Comparison of ENCODE assay signal across 17 mouse cellular contexts in the genomic region with DNA sequence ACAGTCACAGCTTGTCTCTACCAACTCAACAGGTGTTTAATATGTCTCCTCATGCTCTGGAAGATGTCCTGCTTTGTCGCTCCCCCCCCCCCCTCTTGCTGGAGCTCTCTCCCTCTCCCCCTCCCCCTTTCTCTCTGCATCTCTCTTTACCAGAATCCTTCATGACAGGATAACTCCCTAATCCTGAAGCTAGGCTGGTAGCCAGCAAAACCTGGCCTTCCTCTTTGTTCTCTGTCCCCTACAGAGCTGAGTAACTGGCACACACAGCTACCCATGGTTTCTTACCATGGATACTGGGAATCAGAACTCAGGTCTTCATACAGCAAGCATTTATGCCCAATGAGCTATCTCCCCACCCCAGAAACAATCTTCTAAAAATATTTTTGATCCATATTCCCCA.
"Had no signal": no experiment of that assay in that cellular context is flagged by ENCODE, and none has a peak within 500 bp of the region (broad histone marks: within the 10 kb centered on the region; RNA-seq: fewer than 3 reads in every experiment).

No protein-coding gene starts in this region.

- H3K27me3 ChIP-seq: limb, embryonic 12.5 days; liver, embryonic 13.5 days; lung, embryonic 15.5 days; megakaryocyte, embryonic 14.5 days; midbrain, embryonic 13.5 days; neural tube, embryonic 13.5 days had no signal

- H3K4me3 ChIP-seq: left cerebral cortex, adult 2 months; limb, embryonic 12.5 days; liver, embryonic 13.5 days; lung, embryonic 15.5 days; megakaryocyte, embryonic 14.5 days; midbrain, embryonic 13.5 days; neural tube, embryonic 13.5 days had no signal

- H3K4me2 ChIP-seq: limb, embryonic 12.5 days; liver, embryonic 13.5 days; lung, embryonic 15.5 days; midbrain, embryonic 13.5 days; neural tube, embryonic 13.5 days had no signal

- H3K27ac ChIP-seq: left cerebral cortex, adult 2 months; limb, embryonic 12.5 days; liver, embryonic 13.5 days; lung, embryonic 15.5 days; macrophage; midbrain, embryonic 13.5 days had no signal

- ATAC-seq: liver, postnatal 0 days; midbrain, embryonic 13.5 days had no signal

- DNase-seq: kidney, postnatal 25 days; liver; liver, embryonic 13.5 days; liver, postnatal 0 days; lung, postnatal 14 days; retina, postnatal 1 day; right cerebral cortex, postnatal 4 days; spleen, adult 18-20 months; thymus, adult 18-20 months; thymus, postnatal 14 days had no signal

- H3K36me3 ChIP-seq: limb, embryonic 12.5 days; liver, embryonic 13.5 days; lung, embryonic 15.5 days; midbrain, embryonic 13.5 days; neural tube, embryonic 13.5 days had no signal

- H3K9ac ChIP-seq: limb, embryonic 12.5 days; liver, embryonic 13.5 days; liver, postnatal 0 days; lung, embryonic 15.5 days; midbrain, embryonic 13.5 days; neural tube, embryonic 13.5 days had no signal

- H3K9me3 ChIP-seq: limb, embryonic 12.5 days; liver, embryonic 13.5 days; lung, embryonic 15.5 days; megakaryocyte, embryonic 14.5 days; midbrain, embryonic 13.5 days; neural tube, embryonic 13.5 days had no signal
